Mouse (Mus musculus) stomach, embryonic 15.5 days (tissue): ENCODE measurements around the gene Cx3cr1. TPM values are rescaled to one million over a fixed set of nuclear protein-coding genes. Genes with fewer than 3 reads are reported as not detected.

Experiments used
- ATAC-seq: fragments of 200-750 bp; cut with Nextera tagmentation; 2 replicates; pipeline ENCODE4 v1.8.0; 2017; ENCODE audit warnings: low read depth, moderate number of reproducible peaks, moderate TSS enrichment; ENCODE audit not compliant: insufficient read depth, low FRiP score
- H3K27ac ChIP-seq: fragments of 300-500 bp; sonication (generic); 2 replicates; pipeline ENCODE4 v1.5.1; 2015; ENCODE audit warnings: mild to moderate bottlenecking, inconsistent platforms
- H3K27me3 ChIP-seq: fragments of 300-500 bp; sonication (generic); replicated peaks from 2 replicates; pipeline ENCODE4 v1.6.1; 2015; ENCODE audit warnings: inconsistent platforms
- H3K36me3 ChIP-seq: fragments of 300-500 bp; sonication (generic); 2 replicates; pipeline ENCODE4 v1.6.1; 2015; ENCODE audit warnings: inconsistent platforms
- H3K4me1 ChIP-seq: fragments of 300-500 bp; sonication (generic); 2 replicates; pipeline ENCODE4 v1.6.1; 2015; ENCODE audit warnings: inconsistent platforms
- H3K4me2 ChIP-seq: fragments of 300-500 bp; sonication (generic); 2 replicates; pipeline ENCODE4 v1.6.1; 2015; ENCODE audit warnings: mild to moderate bottlenecking, inconsistent platforms
- H3K4me3 ChIP-seq: fragments of 300-500 bp; sonication (generic); replicated peaks from 2 replicates; pipeline ENCODE4 v1.5.1; 2015; ENCODE audit warnings: inconsistent platforms
- H3K9ac ChIP-seq: fragments of 300-500 bp; sonication (generic); 2 replicates; pipeline ENCODE4 v1.6.1; 2015; ENCODE audit warnings: inconsistent platforms
- H3K9me3 ChIP-seq: fragments of 300-500 bp; sonication (generic); 2 replicates; pipeline ENCODE4 v1.6.1; 2016; ENCODE audit warnings: inconsistent platforms
- WGBS: fragments of 180-500 bp; shearing (Covaris S2); methylation state at CpG from one replicate; pipeline ENCODE4 v1.1.7; 2015; 5-methylcytosine and 5-hydroxymethylcytosine counted together
- polyA plus RNA-seq: library from polyadenylated mRNA; unstranded; fragments of >200 nt; fragmentation: Nextera tagmentation; extraction: Ambion mirVana; gene quantifications from 2 replicates; pipeline ENCODE4 v1.2.1, GENCODE M21; 2015

Gene Cx3cr1
- polyA plus RNA-seq, 1 experiment from 2014 or later = 13.3 TPM

- Histone ChIP-seq H3K4me2 (no peak overlapping the region), H3K9me3 (no peaks in the 10 kb centered on the region), H3K36me3 (no peaks in the 10 kb centered on the region), H3K27me3 (no peaks in the 10 kb centered on the region), H3K27ac (no peak overlapping the region), H3K9ac (no peak overlapping the region), H3K4me1 (peaks cover 13% of the 10 kb centered on the region), H3K4me3 (no peak overlapping the region)
- no peak for ATAC-seq
- 40% methylated on average over 7 of the region's 7 CpGs for WGBS
Observed at GRCm38 (mm10) chr9:119988304-119988703, 81.4 kb downstream of the Cx3cr1 start.

- no peak overlapping the region for H3K9ac ChIP-seq
- no peaks in the 10 kb centered on the region for H3K27me3 ChIP-seq
- H3K27ac ChIP-seq = peak overlapping the region; percentile 53
- ATAC-seq = no peak
- H3K4me1 ChIP-seq = peaks cover 33% of the 10 kb centered on the region
- H3K36me3 ChIP-seq = no peaks in the 10 kb centered on the region
- no peak overlapping the region for H3K4me2 ChIP-seq
- no peaks in the 10 kb centered on the region for H3K9me3 ChIP-seq
- WGBS = 58% methylated on average over 10 of the region's 10 CpGs
- no peak overlapping the region for H3K4me3 ChIP-seq
Observed at GRCm38 (mm10) chr9:119985881-119986574, 83.7 kb downstream of the Cx3cr1 start.

GRCm38 (mm10) chr9:119984536-119985011, 85.1 kb downstream of the Cx3cr1 start, which contains the start of gene Csrnp1:
Gene Csrnp1 (minus strand): TSS chr9:119984658.
- H3K27me3 ChIP-seq = no peaks in the 10 kb centered on the region
- H3K27ac ChIP-seq = peak within 1 kb of the TSS; percentile 96
- H3K9me3 ChIP-seq = no peaks in the 10 kb centered on the region
- peak within 1 kb of the TSS; percentile 76 for H3K4me3 ChIP-seq
- WGBS = 10% methylated on average over 14 of the region's 14 CpGs
- ATAC-seq = no peak
- H3K4me1 ChIP-seq = peaks cover 45% of the 10 kb centered on the region
- peak within 1 kb of the TSS; percentile 96 for H3K4me2 ChIP-seq
- H3K36me3 ChIP-seq = no peaks in the 10 kb centered on the region
- H3K9ac ChIP-seq = peak within 1 kb of the TSS; percentile 45

GRCm38 (mm10) chr9:119983585-119984535, 85.8 kb downstream of the Cx3cr1 start:
- peak overlapping the region; percentile 96 for H3K27ac ChIP-seq
- peak overlapping the region; percentile 45 for H3K9ac ChIP-seq
- peak overlapping the region; percentile 76 for H3K4me3 ChIP-seq
- H3K4me1 ChIP-seq = peaks cover 48% of the 10 kb centered on the region
- H3K36me3 ChIP-seq = no peaks in the 10 kb centered on the region
- ATAC-seq = peak; percentile 81
- no peaks in the 10 kb centered on the region for H3K9me3 ChIP-seq
- WGBS = 2% methylated on average over 69 of the region's 79 CpGs
- H3K4me2 ChIP-seq = peak overlapping the region; percentile 96
- H3K27me3 ChIP-seq = no peaks in the 10 kb centered on the region

- Histone ChIP-seq H3K9me3 (no peaks in the 10 kb centered on the region), H3K4me1 (peaks cover 57% of the 10 kb centered on the region), H3K4me2 (peak overlapping the region; percentile 96), H3K36me3 (no peaks in the 10 kb centered on the region), H3K9ac (peak overlapping the region; percentile 45), H3K27me3 (no peaks in the 10 kb centered on the region), H3K4me3 (peak overlapping the region; percentile 76), H3K27ac (peak overlapping the region; percentile 96)
- 0% methylated on average over 37 of the region's 48 CpGs for WGBS
- ATAC-seq = no peak; the same call in 1 of the 2 replicates
Observed at GRCm38 (mm10) chr9:119982956-119983551, 86.6 kb downstream of the Cx3cr1 start.

- Histone ChIP-seq H3K36me3 (no peaks in the 10 kb centered on the region), H3K4me1 (peaks cover 64% of the 10 kb centered on the region), H3K4me3 (peak overlapping the region; percentile 76), H3K27me3 (no peaks in the 10 kb centered on the region), H3K9me3 (no peaks in the 10 kb centered on the region), H3K9ac (no peak overlapping the region; the same call in 1 of the 2 replicates), H3K4me2 (peak overlapping the region; percentile 96), H3K27ac (peak overlapping the region; percentile 96)
- 5% methylated on average over 11 of the region's 11 CpGs for WGBS
- ATAC-seq = peak; percentile 13
Observed at GRCm38 (mm10) chr9:119982241-119982811, 87.4 kb downstream of the Cx3cr1 start.

GRCm38 (mm10) chr9:119981183-119982179, 88.2 kb downstream of the Cx3cr1 start:
- Histone ChIP-seq H3K4me2 (peak overlapping the region; percentile 96), H3K4me1 (peaks cover 72% of the 10 kb centered on the region)
- ATAC-seq = peak; percentile 24

GRCm38 (mm10) chr9:119980770-119981182, 88.9 kb downstream of the Cx3cr1 start:
- 0 out of 2 replicates have a peak overlapping the region, but pooled peaks have one; percentile 1 for H3K9ac ChIP-seq
- H3K36me3 ChIP-seq = no peaks in the 10 kb centered on the region
- H3K27ac ChIP-seq = peak overlapping the region; percentile 96
- H3K9me3 ChIP-seq = no peaks in the 10 kb centered on the region
- H3K4me2 ChIP-seq = peak overlapping the region; percentile 96
- peak overlapping the region; percentile 76 for H3K4me3 ChIP-seq
- peaks cover 74% of the 10 kb centered on the region for H3K4me1 ChIP-seq
- H3K27me3 ChIP-seq = no peaks in the 10 kb centered on the region
- ATAC-seq = no peak; the same call in 1 of the 2 replicates
- WGBS = 3% methylated on average over 4 of the region's 4 CpGs

More at GRCm38 (mm10) chr9:119981183-119982179, 88.2 kb downstream of the Cx3cr1 start:
- H3K27me3 ChIP-seq = no peaks in the 10 kb centered on the region
- 3% methylated on average over 16 of the region's 16 CpGs for WGBS
- no peaks in the 10 kb centered on the region for H3K36me3 ChIP-seq
- no peaks in the 10 kb centered on the region for H3K9me3 ChIP-seq
- H3K9ac ChIP-seq = peak overlapping the region; percentile 27; the same call in 1 of the 2 replicates
- peak overlapping the region; percentile 96 for H3K27ac ChIP-seq
- H3K4me3 ChIP-seq = peak overlapping the region; percentile 76

GRCm38 (mm10) chr9:119979749-119980148, 89.9 kb downstream of the Cx3cr1 start:
- Histone ChIP-seq H3K36me3 (no peaks in the 10 kb centered on the region), H3K4me1 (peaks cover 71% of the 10 kb centered on the region)
- 57% methylated on average over 2 of the region's 2 CpGs for WGBS

GRCm38 (mm10) chr9:119978811-119979441, 90.8 kb downstream of the Cx3cr1 start:
- no peaks in the 10 kb centered on the region for H3K9me3 ChIP-seq
- H3K9ac ChIP-seq = no peak overlapping the region

More at GRCm38 (mm10) chr9:119979749-119980148, 89.9 kb downstream of the Cx3cr1 start:
- H3K9me3 ChIP-seq = no peaks in the 10 kb centered on the region
- H3K4me3 ChIP-seq = no peak overlapping the region
- no peak overlapping the region for H3K4me2 ChIP-seq
- no peak overlapping the region for H3K27ac ChIP-seq
- no peak for ATAC-seq
- H3K27me3 ChIP-seq = no peaks in the 10 kb centered on the region
- H3K9ac ChIP-seq = no peak overlapping the region

More at GRCm38 (mm10) chr9:119978811-119979441, 90.8 kb downstream of the Cx3cr1 start:
- Histone ChIP-seq H3K4me2 (no peak overlapping the region), H3K4me3 (no peak overlapping the region), H3K4me1 (peaks cover 63% of the 10 kb centered on the region), H3K36me3 (peaks cover 6% of the 10 kb centered on the region), H3K27ac (no peak overlapping the region), H3K27me3 (no peaks in the 10 kb centered on the region)
- WGBS = 73% methylated on average over 6 of the region's 6 CpGs
- no peak for ATAC-seq
